Mouse (Mus musculus): ENCODE results near the gene Fgf18.

DNA sequence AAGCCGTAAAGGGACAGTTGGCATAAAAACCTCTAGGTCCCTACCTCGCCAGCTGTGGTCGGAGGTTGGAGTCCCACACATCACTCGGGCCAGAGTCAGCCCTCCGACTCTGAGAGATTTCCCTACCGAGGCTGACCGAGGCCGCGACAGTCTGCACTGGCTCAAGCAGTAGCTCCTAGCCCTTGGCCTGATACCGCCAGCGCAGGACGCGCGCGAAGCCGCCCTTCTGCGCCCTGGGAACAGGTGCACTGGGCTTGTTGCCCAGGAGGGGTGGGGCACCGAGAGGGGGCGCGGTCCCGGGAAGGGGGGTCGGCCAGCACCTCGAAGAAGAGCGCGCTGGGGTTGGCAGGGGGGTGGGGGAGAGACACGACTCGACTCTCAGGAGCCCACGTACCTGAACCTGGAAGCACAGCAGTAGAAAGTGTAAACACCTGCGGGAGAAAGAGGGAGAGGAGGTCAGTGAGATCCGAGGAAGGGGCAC lies 509 bp downstream of the Fgf18 start:
- TF ChIP-seq MAX (IDR thresholded peaks at IDR 0.05) (no peak), CTCF (IDR thresholded peaks at IDR 0.05; ENCODE audit: control insufficient read depth, insufficient read depth, insufficient read length) (no peak)
